Mouse (Mus musculus): Measurements from ENCODE around the gene Adora1. TPM values are rescaled to one million over a fixed set of nuclear protein-coding genes. Genes with fewer than 3 reads are reported as not detected.
"Not testable (repeated sequence)": the region's sequence is repeated elsewhere in the genome, so short reads cannot be mapped to it uniquely, and the experiment has no call there.

Gene Adora1
- polyA plus RNA-seq, 1 experiment from 2014 or later, result 0.25 TPM

DNA sequence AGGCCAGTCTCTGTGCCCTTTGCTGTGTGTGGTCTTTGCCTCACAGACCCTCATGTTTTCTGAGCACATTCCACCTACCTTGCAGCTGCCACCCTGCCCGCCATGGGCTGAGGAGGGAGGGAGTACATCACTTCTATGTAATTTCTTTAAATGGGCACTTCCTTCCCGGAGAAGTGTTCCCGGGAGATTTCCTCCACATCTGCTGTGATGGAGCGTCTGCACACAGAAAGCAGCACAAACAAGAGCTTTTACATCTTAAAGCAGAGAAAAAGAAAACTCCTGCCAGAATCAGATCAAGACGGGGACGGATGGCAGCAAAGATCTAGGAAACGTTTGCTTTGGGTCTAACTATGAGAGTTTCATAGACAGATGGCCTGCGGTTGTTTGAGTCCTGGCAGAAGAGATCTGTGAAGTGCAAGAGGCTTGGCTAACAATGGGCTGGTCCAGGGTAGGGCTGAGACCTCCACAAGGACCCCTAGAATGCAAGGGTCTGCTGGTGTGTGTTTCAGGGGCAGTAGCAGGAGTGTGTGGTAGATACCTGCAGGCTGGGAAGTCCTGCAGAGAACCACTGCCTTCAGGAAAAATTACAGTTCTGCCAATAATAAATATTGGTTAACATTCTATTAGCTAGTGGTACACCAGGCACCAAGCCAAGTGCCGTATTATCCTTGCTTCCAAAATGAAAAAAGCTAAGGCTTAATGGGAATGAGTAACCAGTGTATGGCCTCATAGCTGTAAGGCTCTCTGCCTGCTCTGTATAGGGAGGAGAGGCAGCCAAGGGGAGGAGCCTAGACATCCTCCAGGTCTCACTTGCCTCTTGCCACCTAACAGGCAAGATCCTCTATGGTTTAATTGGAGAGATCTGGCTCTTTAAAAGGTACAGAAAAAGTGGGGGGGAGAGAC, 38.5 kb upstream of the Adora1 start:
- DNase-seq (ENCODE audit: low spot score) (no peak), ATAC-seq (ENCODE audit: low FRiP score) (no peak)
- whole genome bisulfite sequencing, result 62% methylated on average over 9 of the region's 9 CpGs
- no peaks in the 10 kb centered on the region for H3K4me1 ChIP-seq (replicated peaks; ENCODE audit: control insufficient read depth, insufficient read depth, low read length)
- no peaks in the 10 kb centered on the region for H3K27me3 ChIP-seq (ENCODE audit: control insufficient read depth, insufficient read depth, low read length)
- no peaks in the 10 kb centered on the region for H3K9me3 ChIP-seq (ENCODE audit: control insufficient read depth, low read length)
- H3K27ac ChIP-seq (ENCODE audit: low read depth, low read length), result no peak overlapping the region
- no peaks in the 10 kb centered on the region for H3K36me3 ChIP-seq (ENCODE audit: control insufficient read depth, insufficient read depth, low read length)
- H3K9ac ChIP-seq (ENCODE audit: low read depth, low read length), result no peak overlapping the region
- no peak overlapping the region for H3K4me2 ChIP-seq (replicated peaks; ENCODE audit: low read depth, low read length)
- no peak overlapping the region for H3K4me3 ChIP-seq (ENCODE audit: low read depth, low read length)

DNA sequence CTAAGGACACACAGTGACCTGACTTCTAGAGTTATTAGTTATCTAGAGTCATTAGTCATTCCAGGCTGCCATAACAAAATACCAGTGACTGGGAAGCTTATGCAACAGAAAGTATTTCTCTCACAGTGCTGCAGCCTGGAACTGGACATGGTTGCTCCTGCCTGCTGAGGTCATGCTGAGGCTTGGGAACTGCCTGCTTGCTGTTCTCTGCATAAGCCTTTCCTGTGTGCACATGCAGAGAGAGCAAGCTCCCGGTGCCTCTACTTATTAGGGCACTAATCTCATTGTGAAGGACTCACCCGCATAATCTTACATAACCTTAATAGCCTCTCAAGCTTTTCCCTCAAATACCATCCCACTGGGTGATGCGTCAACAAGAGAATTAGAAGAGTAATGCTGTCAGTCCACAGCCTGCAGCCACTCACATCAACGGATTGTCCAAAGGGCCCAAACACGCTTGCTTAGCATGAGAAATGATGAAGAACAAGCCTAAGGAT, 37.6 kb upstream of the Adora1 start:
- Histone ChIP-seq H3K27me3 (ENCODE audit: control insufficient read depth, insufficient read depth, low read length) (no peaks in the 10 kb centered on the region), H3K4me2 (replicated peaks; ENCODE audit: low read depth, low read length) (no peak overlapping the region), H3K36me3 (ENCODE audit: control insufficient read depth, insufficient read depth, low read length) (no peaks in the 10 kb centered on the region), H3K9ac (ENCODE audit: low read depth, low read length) (no peak overlapping the region), H3K4me3 (ENCODE audit: low read depth, low read length) (no peak overlapping the region), H3K4me1 (replicated peaks; ENCODE audit: control insufficient read depth, insufficient read depth, low read length) (no peaks in the 10 kb centered on the region), H3K9me3 (ENCODE audit: control insufficient read depth, low read length) (no peaks in the 10 kb centered on the region), H3K27ac (ENCODE audit: low read depth, low read length) (no peak overlapping the region)
- 72% methylated on average over 5 of the region's 5 CpGs for WGBS
- DNase-seq (ENCODE audit: low spot score) (no peak), ATAC-seq (ENCODE audit: low FRiP score) (no peak)

DNA sequence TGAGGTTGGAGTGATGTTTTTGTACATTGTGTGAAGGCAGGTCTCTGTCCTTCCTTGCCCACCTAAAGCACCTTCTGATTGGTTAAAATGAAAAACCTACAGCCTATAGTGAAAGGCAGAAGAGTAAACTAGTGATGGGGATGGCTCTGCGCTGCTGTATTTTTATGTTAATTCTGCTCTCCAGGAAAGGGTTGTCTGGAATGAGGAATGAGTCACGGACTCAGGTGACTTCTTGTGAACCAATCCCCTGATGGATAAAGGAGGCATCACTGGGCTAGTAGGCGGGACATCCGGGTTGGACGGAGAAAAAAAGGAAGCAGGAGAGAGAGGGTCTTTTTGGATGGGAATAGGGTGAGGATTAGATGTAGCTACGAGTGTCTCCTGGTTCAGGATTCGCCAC, 34.8 kb upstream of the Adora1 start:
- H3K4me2 ChIP-seq (replicated peaks; ENCODE audit: low read depth, low read length), result no peak overlapping the region
- DNase-seq (ENCODE audit: low spot score) (no peak), ATAC-seq (ENCODE audit: low FRiP score) (no peak)
- H3K9me3 ChIP-seq (ENCODE audit: control insufficient read depth, low read length), result no peaks in the 10 kb centered on the region
- no peak overlapping the region for H3K4me3 ChIP-seq (ENCODE audit: low read depth, low read length)
- WGBS, result 67% methylated on average over 7 of the region's 7 CpGs
- no peaks in the 10 kb centered on the region for H3K27me3 ChIP-seq (ENCODE audit: control insufficient read depth, insufficient read depth, low read length)
- no peak overlapping the region for H3K9ac ChIP-seq (ENCODE audit: low read depth, low read length)
- H3K27ac ChIP-seq (ENCODE audit: low read depth, low read length), result no peak overlapping the region
- H3K4me1 ChIP-seq (replicated peaks; ENCODE audit: control insufficient read depth, insufficient read depth, low read length), result 0 out of 2 replicates have a peak, but pooled peaks cover 2% of the 10 kb centered on the region
- H3K36me3 ChIP-seq (ENCODE audit: control insufficient read depth, insufficient read depth, low read length), result no peaks in the 10 kb centered on the region

DNA sequence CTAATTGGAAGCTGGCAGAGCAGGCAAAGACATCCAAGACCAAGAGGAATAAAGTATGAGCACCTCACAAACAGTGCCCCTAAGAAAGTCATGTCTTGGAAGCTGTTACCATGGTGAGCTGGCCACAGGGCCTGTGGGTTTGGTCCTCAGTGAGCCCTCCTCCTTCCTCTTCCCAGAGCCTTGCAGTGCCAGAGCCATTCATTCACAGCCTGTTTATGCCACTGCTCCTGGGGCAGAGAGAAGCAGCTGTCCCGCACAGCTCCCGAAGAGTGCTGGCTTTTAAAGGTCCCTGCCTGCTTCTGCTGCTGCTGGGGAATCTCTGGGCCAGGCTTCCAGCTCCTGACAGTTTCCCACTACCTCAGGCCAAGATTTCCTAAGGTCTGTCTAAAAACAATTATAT, 30.6 kb upstream of the Adora1 start:
- 53% methylated on average over 2 of the region's 2 CpGs for WGBS
- DNase-seq (ENCODE audit: low spot score) (no peak), ATAC-seq (ENCODE audit: low FRiP score) (no peak)
- H3K4me2 ChIP-seq (replicated peaks; ENCODE audit: low read depth, low read length), result no peak overlapping the region
- 0 out of 2 replicates have a peak, but pooled peaks cover 2% of the 10 kb centered on the region for H3K4me1 ChIP-seq (replicated peaks; ENCODE audit: control insufficient read depth, insufficient read depth, low read length)
- no peak overlapping the region for H3K9ac ChIP-seq (ENCODE audit: low read depth, low read length)
- no peaks in the 10 kb centered on the region for H3K36me3 ChIP-seq (ENCODE audit: control insufficient read depth, insufficient read depth, low read length)
- no peak overlapping the region for H3K4me3 ChIP-seq (ENCODE audit: low read depth, low read length)
- H3K9me3 ChIP-seq (ENCODE audit: control insufficient read depth, low read length), result no peaks in the 10 kb centered on the region
- H3K27ac ChIP-seq (ENCODE audit: low read depth, low read length), result no peak overlapping the region
- H3K27me3 ChIP-seq (ENCODE audit: control insufficient read depth, insufficient read depth, low read length), result no peaks in the 10 kb centered on the region

DNA sequence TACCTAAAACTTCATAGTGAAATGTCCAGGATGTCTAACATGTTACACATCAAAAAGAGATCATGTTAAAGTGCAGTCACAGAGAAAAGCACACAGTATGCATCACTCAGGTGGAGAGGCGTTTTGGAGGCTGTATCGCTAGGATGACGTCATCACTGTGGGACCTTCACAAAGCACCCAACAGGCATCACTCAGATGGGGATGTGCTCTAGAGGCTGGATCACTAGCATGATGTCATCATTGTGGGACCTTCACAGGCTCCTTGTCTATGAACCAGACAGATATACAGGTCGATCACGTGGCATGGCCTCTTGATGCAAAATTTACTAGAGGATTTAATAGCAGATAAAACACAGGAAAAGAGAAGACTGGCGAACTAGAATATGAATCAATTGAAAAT, 29.1 kb upstream of the Adora1 start:
- DNase-seq (ENCODE audit: low spot score) (no peak), ATAC-seq (ENCODE audit: low FRiP score) (no peak)
- Histone ChIP-seq H3K4me3 (ENCODE audit: low read depth, low read length) (no peak overlapping the region), H3K27me3 (ENCODE audit: control insufficient read depth, insufficient read depth, low read length) (no peaks in the 10 kb centered on the region), H3K27ac (ENCODE audit: low read depth, low read length) (no peak overlapping the region), H3K4me2 (replicated peaks; ENCODE audit: low read depth, low read length) (no peak overlapping the region), H3K4me1 (replicated peaks; ENCODE audit: control insufficient read depth, insufficient read depth, low read length) (0 out of 2 replicates have a peak, but pooled peaks cover 2% of the 10 kb centered on the region), H3K9ac (ENCODE audit: low read depth, low read length) (no peak overlapping the region), H3K9me3 (ENCODE audit: control insufficient read depth, low read length) (no peaks in the 10 kb centered on the region), H3K36me3 (ENCODE audit: control insufficient read depth, insufficient read depth, low read length) (no peaks in the 10 kb centered on the region)
- 92% methylated on average over 6 of the region's 6 CpGs for WGBS

DNA sequence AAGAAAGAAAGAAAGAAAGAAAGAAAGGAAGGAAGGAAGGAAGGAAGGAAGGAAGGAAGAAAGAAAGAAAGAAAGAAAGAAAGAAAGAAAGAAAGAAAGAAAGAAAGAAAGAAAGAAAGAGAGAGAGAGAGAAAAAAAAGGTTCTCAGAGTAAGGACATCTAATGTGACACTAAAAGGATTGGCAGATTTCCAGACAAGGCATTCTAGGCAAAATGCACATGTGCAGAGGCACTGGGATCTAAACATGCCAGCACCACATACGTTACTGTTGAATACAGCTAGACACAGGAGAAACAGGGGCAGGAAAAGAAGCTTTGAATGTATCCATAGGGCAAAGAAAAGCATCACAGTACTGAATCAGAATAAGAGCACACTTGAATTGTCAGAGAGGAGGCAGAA, 14.4 kb upstream of the Adora1 start:
- H3K9ac ChIP-seq (ENCODE audit: low read depth, low read length); H3K4me3 ChIP-seq (ENCODE audit: low read depth, low read length); ATAC-seq (ENCODE audit: low FRiP score); H3K27me3 ChIP-seq (ENCODE audit: control insufficient read depth, insufficient read depth, low read length); H3K4me2 ChIP-seq (replicated peaks; ENCODE audit: low read depth, low read length); H3K36me3 ChIP-seq (ENCODE audit: control insufficient read depth, insufficient read depth, low read length); H3K4me1 ChIP-seq (replicated peaks; ENCODE audit: control insufficient read depth, insufficient read depth, low read length); DNase-seq (ENCODE audit: low spot score); H3K9me3 ChIP-seq (ENCODE audit: control insufficient read depth, low read length); H3K27ac ChIP-seq (ENCODE audit: low read depth, low read length): not testable (repeated sequence)
- WGBS, result 81% methylated on average over 1 of the region's 1 CpGs

DNA sequence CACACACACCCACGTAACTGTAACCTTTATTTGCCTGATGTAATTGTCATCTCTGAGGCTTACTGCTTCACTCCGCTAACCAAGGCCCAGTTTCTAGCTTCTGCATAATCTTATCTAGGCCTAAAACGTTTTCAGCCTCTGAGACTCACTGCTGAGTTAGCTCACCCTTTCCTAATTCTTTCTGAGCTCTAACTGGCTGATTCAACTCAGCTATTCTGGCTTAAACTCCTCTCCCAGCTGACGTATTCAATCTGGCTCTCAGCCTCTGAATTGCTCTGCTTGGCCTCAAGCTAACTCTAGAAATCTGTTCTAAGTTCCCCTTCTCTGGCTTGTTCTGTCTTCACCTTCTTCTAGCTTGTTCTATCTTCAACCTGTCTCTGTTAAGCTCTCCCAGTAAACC, 11.4 kb upstream of the Adora1 start:
- H3K27ac ChIP-seq (ENCODE audit: low read depth, low read length), result no peak overlapping the region
- no peaks in the 10 kb centered on the region for H3K9me3 ChIP-seq (ENCODE audit: control insufficient read depth, low read length)
- no peaks in the 10 kb centered on the region for H3K36me3 ChIP-seq (ENCODE audit: control insufficient read depth, insufficient read depth, low read length)
- no peaks in the 10 kb centered on the region for H3K27me3 ChIP-seq (ENCODE audit: control insufficient read depth, insufficient read depth, low read length)
- no peak overlapping the region for H3K9ac ChIP-seq (ENCODE audit: low read depth, low read length)
- H3K4me3 ChIP-seq (ENCODE audit: low read depth, low read length), result no peak overlapping the region
- WGBS, result 60% methylated on average over 4 of the region's 4 CpGs
- no peak overlapping the region for H3K4me2 ChIP-seq (replicated peaks; ENCODE audit: low read depth, low read length)
- no peak for ATAC-seq (ENCODE audit: low FRiP score)
- no peak for DNase-seq (ENCODE audit: low spot score)
- no peaks in the 10 kb centered on the region for H3K4me1 ChIP-seq (replicated peaks; ENCODE audit: control insufficient read depth, insufficient read depth, low read length)

DNA sequence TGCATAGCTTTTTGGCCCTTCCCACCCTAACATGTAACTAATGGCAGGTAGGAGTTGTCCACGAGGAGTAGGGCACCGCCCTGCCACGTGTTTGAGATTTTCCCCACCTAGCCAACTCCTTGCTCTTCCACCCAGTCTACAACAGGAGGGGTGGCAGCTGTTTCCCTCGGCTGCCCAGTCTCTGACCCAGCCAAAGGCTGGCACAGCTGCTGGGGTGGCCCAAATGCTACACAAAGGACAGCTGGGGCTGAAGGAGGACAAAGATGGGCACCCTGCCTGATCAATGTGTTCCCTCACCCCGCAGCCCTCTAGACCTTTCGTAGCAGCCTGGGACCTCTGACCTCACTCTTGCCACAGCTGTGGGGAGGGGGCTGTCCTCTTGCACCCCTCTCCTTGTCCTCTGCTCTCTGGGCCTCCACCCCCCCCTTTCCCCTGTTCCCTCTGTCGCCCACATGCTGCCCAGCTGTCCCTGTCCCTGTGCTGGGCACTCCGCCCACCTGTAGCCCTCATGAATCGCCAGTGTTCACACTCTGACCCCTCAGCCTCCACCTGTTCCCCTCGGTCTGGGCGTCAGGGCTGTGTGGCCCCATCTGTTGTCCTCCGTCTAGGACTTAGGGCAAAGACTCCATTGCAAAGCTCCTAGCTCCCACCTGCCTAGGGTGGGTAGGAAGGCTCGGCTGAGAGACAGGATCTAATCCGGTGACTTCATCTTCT, 9.9 kb upstream of the Adora1 start:
- Histone ChIP-seq H3K36me3 (ENCODE audit: control insufficient read depth, insufficient read depth, low read length) (no peaks in the 10 kb centered on the region), H3K9ac (ENCODE audit: low read depth, low read length) (no peak overlapping the region), H3K9me3 (ENCODE audit: control insufficient read depth, low read length) (no peaks in the 10 kb centered on the region), H3K4me3 (ENCODE audit: low read depth, low read length) (no peak overlapping the region), H3K27ac (ENCODE audit: low read depth, low read length) (no peak overlapping the region), H3K27me3 (ENCODE audit: control insufficient read depth, insufficient read depth, low read length) (no peaks in the 10 kb centered on the region), H3K4me1 (replicated peaks; ENCODE audit: control insufficient read depth, insufficient read depth, low read length) (no peaks in the 10 kb centered on the region), H3K4me2 (replicated peaks; ENCODE audit: low read depth, low read length) (no peak overlapping the region)
- 75% methylated on average over 14 of the region's 14 CpGs for WGBS
- ATAC-seq (ENCODE audit: low FRiP score) (no peak), DNase-seq (ENCODE audit: low spot score) (no peak)
